Mouse (Mus musculus): ENCODE measurements around the gene Tcea2.

GRCm38 (mm10) chr2:181713749-181714148 is 33.6 kb downstream of the Tcea2 start:
- TF ChIP-seq EP300 (IDR thresholded peaks at IDR 0.05; ENCODE audit: low read depth), result no peak
- TF ChIP-seq CTCF (IDR thresholded peaks at IDR 0.05; ENCODE audit: low read depth), result no peak

All from liver, embryonic 14.5 days (tissue).